Mouse (Mus musculus) spleen, embryonic (tissue): Measurements from ENCODE around the gene Retnla.
"Not testable (repeated sequence)": the region's sequence is repeated elsewhere in the genome, so short reads cannot be mapped to it uniquely, and the experiment has no call there.

ENCODE experiments used
- CTCF ChIA-PET: fragments of 350-600 bp; sonication (Branson Sonifier 250); formaldehyde crosslinking; loops from one replicate; lab custom pipeline; 2022; lab: Charles Lee

Retnla gene

DNA sequence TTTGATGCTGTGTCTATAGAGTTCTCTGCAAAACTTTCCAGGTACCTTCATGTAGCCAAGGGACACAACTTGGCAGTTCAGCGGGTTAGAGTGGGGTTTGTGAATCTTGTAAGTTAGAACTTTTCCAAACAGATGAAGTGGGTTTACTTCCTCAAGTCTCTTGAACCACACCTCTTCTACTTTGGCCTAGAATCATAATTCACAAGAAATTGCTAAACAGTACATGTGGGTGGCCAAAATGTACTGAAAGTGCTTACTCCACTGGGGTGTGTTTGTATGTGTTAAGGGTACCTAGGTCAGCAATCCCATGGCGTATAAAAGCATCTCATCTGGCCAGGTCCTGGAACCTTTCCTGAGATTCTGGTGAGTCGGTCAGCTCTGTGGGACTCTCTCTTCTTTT, at the start of gene Retnla:
Gene Retnla, plus strand, starts transcription at position 286 of the 400 bp plus-strand sequence.
- CTCF ChIA-PET: no interaction called here

- CTCF ChIA-PET: no interaction called here
Measured at GRCm38 (mm10) chr16:48798285-48798684, 44.1 kb upstream of the Retnla start.

GRCm38 (mm10) chr16:48799470-48799869, 42.9 kb upstream of the Retnla start:
- CTCF ChIA-PET: no interaction called here

DNA sequence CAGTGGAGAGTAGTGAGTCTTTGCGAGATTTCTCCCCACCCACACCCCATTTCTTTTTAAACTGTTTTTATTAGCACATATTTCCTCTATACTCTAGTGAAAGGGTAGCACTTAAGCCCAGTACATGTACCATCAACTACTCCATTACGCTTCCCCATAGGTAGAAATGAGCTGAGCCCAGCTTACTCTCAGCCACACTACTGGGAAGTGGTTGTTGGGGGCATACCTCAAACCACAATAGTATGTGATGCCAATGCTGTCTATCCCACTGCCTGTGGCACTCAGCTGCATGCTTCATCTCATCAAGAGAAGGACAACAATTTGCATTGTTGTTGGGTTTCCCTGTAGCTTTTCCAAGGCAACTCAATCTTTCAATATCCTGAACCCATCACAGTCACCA, 41.4 kb upstream of the Retnla start:
- CTCF ChIA-PET: no interaction called here

DNA sequence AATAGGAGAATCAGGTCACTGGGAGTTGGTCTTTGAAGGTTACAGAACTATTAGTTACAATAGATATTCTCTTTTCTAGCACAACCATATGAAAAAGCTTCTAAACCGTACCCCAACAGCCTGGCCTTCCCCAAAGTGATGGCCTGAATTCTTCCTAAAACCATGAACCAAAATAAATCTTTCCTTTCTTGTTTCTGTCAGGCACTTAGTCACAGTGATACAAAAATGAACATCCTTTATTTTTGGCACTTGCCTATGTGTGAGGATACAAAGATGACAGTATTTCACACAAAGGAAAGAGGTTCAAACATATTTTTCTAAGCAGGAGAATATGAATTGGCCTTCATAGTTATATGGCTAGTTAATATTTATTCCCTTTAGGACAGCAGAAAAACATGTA, 36.9 kb upstream of the Retnla start:
- CTCF ChIA-PET: no interaction called here

GRCm38 (mm10) chr16:48806521-48806920, 35.8 kb upstream of the Retnla start:
- CTCF ChIA-PET: no interaction called here

GRCm38 (mm10) chr16:48809374-48809773, 33.0 kb upstream of the Retnla start:
- CTCF ChIA-PET: no interaction called here

DNA sequence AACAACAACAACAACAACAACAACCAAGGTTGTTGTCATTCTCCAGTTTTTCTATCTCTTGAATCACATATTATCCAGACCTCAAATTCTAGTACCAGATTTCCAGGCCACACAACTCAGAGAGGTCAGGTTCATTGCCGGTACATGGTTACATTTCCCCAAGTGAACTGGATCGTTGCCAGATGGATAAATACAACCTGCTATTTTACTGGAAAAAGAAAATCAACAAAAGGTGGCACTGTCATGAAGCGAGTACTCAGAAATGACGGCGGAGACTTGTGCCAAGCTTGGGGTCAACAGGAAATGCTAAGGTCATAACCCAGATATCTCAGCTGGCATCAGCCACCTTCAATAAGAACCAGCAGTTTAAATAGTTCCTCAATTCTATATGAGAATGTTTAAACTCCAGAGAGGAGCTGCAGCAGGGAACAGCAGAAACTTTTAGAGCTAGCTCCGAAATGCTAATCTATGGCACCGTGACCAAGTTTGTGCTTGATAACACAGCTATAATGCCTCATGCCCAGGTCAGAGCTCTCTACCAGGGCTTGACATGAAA, 30.4 kb upstream of the Retnla start:
- CTCF ChIA-PET: no interaction called here

GRCm38 (mm10) chr16:48816695-48817094, 25.7 kb upstream of the Retnla start, which contains the start of gene Retnlb:
TSS of gene Retnlb (plus strand) at chr16:48816856.
- CTCF ChIA-PET: no interaction called here

GRCm38 (mm10) chr16:48818524-48818923, 23.8 kb upstream of the Retnla start:
- CTCF ChIA-PET: no interaction called here

DNA sequence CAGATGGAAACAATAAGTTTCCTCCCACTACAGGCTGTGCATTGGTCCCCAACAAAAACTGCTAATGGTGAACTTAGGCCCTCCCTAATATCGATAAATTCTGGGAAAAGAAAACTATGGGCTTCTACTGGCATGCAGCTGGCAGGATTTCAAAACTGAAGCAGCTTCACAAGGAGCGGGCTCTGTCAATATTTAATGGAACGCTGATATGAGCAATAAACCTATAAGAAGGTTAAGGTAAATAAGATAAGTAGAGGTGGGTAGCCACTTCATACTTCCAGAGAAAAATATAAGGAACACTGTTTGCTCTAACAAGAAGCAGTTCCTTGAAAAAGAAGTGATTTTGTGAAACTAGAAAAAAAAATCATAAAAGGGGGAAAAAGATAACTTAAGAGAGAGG, 15.9 kb upstream of the Retnla start:
- CTCF ChIA-PET: no interaction called here

DNA sequence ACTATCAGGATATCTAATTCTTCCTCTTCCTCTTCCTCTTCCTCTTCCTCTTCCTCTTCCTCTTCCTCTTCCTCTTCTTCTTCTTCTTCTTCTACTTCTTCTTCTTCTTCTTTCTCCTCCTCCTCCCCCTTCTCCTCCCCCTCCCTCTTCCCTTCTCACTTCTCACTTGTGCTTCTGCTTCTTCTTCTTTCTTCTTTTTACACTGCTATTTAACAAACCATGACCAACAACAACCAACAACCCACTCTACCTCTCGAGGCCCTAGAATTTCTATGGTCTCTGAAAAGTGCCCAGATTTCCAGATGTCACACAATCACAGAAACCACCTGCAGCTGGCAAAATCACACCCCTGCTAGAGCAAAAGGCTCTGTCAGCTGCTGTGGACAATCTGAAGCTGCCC, 14.7 kb upstream of the Retnla start:
- CTCF ChIA-PET: no interaction called here

- CTCF ChIA-PET: no interaction called here
Measured at GRCm38 (mm10) chr16:48829060-48829459, 13.3 kb upstream of the Retnla start.

DNA sequence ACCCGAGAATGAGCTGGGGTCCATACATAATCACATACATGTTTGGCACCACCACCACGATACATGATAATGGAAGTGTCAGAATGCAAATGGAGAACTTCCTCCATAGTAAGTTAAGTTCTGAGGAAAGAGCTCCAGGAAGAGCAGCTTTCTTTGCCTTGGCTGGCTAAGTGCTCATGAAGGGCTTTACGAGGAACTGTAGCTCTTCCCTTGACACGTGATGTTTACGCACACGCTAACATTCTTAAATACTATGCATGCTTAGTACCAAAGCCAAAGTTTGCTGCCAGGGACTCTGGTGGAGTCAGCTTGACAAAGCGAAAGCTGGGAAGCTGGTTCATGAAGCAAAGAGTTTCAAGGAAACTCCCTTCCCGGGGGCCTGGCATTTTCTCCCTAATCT, 10.3 kb upstream of the Retnla start:
- CTCF ChIA-PET: no interaction called here

- CTCF ChIA-PET: not testable (repeated sequence)
Measured at GRCm38 (mm10) chr16:48833626-48834025, 8.7 kb upstream of the Retnla start.

GRCm38 (mm10) chr16:48843671-48844386, 1.5 kb downstream of the Retnla start:
- CTCF ChIA-PET: no interaction called here

DNA sequence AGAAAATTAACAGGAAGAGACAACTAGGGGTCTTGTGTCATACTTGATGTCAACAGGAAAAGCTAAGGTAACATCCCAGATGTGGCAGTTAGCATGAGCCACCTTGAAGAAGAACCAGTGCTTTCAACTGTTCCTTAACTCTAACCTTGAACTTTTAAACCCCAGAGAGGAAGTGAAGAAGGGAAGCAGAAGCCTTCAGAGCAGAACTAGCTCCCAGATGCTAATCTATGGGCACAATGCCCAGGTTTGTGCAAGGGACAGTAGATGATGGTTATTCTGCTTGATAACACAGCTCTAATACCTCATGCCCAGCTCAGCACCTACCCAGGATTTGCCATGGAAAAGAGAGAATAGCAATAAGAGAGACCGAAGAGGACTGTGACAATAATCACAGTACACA, 22.7 kb downstream of the Retnla start:
- CTCF ChIA-PET: not testable (repeated sequence)

- CTCF ChIA-PET: no interaction called here
Measured at GRCm38 (mm10) chr16:48867690-48868089, 25.3 kb downstream of the Retnla start.

DNA sequence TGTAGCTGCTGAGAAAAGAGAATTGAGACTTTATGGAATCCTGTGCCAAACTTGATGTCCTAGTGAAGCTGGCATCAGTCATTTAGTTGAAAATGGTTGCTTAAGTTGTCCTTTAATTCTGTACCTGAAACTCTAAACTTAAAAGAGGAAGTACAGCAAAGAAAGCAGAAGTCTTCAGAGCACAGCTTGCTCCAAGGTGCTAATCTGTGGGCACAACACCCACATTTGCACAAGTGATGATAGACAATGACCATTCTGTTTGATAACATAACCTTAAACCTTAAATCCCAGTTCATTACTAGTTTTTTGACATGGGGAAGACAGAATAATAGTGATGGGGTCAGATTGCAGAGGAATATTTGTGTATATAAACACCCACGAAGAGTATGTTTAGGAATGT, 26.3 kb downstream of the Retnla start:
- CTCF ChIA-PET: interaction anchor here (0.7 kb wide), 1 partner anchor 97 kb away, joined by 3 read pairs; the partner anchor contains the start of gene Trat1

- CTCF ChIA-PET: no interaction called here
Measured at GRCm38 (mm10) chr16:48869671-48870070, 27.3 kb downstream of the Retnla start.

DNA sequence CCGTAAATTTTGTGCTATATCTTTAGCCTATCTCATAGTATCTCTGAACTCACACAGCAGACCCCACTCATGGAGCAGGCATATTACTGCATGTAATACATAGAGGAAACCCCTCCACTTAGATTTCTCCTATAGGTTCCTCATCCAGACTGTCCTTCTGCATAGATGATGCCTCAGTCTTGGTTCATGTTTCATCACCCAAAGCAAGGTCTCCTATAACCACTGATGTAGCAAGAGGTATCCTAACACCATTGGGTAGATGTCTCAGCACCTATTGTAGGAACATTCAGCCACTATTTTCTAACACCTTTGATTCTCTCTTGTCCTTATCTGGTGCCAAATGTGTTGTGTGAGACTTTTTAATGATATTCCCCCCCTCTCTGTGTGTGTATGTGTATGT, 29.4 kb downstream of the Retnla start:
- CTCF ChIA-PET: no interaction called here

DNA sequence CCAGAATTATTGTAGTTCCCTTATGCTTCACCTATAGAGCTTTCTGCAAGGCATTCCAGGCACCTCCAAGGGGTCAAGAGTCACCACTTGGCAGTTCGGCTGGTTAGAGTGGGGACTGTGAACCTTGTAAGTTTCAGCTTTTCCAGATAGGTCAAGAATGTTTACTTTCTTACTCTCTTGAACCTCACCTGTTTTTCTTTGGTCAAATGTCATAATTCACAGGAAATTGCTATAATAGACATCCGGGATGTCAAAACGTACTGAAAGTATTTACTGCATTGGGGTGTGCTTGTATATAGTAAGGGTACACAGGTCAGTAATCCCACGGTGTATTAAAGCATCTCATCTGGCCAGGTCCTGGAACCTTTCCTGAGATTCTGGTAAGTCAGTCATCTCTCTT, 30.0 kb downstream of the Retnla start, which contains the start of gene Retnlg:
Gene Retnlg, plus strand, starts transcription at position 301 of the 400 bp plus-strand sequence.
- CTCF ChIA-PET: no interaction called here

- CTCF ChIA-PET: no interaction called here
Measured at GRCm38 (mm10) chr16:48890733-48891132, 48.4 kb downstream of the Retnla start.
